Mouse (Mus musculus) fat pad, adult 2 months (tissue): ENCODE results near the gene Pcyt1a.
A peak's percentile ranks its signal among the peaks of the same experiment; 100 is the strongest.

Source experiments
- DNase-seq: peaks from one replicate; pipeline ENCODE4 v3.0.0-alpha.2; 2011; ENCODE audit warnings: low read depth, low spot score; ENCODE audit errors: extremely low read depth

The Pcyt1a gene

DNA sequence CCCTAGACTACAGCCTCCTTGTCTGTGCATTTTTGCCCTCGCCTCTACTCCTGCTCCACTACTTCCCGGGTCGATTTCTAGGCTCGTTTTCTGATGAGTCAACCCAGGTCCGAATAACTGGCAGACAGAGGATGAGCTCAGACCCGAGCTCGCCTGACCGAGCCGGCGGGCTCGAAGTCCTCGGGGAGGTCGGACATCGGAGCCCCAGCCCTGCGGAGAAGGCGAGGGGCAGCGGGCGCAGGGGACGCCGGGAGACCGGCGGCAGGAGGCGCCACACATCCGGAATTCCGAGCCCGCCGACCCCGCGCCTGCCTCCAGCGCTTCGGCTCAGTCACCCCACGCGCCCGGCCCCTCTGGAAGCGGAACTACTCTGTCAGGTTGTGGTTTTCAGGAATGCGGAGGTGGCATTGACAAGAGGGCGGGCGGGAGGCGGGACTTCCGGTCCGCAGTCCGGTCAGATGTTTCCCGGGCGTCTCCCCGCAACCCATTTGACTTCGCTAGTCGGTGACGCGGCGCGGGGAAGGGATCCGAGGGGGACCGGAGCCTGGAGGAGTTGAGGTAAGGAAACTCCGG, at the start of gene Pcyt1a:
TSS of gene Pcyt1a (plus strand) at position 448 of the 573 bp plus-strand sequence.
- DNase-seq = no peak

DNA sequence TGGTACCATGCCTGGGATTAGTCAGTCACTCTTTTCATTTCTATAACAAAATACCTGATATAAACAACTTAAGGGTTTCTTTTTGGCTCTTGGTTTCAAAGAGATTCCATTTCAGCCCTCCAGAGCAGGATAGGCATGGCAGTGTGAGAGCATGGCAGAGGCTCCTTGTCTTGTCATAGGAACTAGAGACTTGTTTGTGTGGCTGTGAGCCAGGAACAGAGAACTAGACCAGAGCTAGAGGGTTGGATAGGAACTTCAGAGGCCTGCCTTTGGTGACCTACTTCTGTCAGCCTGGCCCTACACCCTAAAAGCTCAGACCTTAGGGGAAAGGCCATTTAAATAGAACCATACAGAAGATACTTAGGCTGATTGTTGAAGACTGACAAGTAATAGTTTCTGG, 47.8 kb upstream of the Pcyt1a start:
- no peak for DNase-seq

DNA sequence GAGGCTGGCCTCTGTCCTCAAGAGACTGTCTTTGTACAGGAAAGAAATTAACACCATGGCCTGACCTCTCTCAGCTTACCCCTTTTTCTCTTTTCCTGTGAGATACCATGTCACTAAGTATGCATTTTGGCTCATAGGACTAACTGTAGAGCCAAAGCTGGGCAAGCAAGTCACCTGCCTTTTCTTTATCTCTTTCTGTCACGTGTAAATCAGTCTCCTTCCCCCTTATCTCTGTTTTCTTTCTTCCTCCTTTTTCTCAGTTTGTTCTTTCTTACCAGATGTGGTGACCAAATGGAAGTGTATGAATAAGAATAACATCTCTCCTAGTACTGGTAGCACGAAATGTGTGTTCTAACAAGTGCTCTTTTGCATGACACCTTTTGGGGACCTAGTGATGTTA, 45.8 kb upstream of the Pcyt1a start:
- DNase-seq = no peak

DNA sequence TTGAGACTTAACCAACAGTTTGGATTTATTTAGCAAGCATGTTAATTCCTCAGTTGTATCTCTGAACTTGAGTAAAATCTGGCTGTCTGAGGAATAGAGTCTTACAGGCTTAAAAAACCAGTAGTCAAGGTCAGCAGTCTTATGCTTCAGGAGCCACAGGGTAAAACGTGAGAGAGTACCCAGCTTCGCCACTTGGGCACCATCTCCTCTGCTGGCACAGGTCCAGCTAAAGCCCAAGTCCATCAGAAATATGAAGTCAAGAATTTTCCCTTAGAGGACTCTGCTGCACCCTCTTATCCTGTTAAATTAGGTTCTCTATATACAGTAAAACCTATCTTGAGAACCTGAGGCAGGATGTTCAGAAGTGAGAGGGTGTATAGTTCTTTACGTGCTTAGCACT, 43.9 kb upstream of the Pcyt1a start:
- no peak for DNase-seq

DNA sequence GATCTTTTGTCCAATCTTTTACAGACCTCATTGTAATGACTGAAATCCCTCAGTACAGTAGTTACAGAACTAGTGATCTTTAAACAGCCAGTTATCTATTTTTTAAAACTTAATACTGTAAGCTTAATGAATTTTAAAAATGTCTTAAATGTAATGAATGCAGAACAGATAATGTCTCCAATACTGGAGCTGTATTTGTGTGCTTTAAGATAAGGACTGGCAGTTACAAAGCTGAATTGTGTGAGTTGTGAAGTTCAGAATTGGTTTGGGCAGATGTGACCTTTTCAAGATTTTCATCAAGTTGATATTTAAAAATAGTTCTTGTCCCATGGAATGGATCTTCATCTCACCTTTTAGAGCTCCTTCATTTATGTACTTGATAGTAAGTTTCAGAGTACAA, 41.7 kb upstream of the Pcyt1a start:
- no peak for DNase-seq

DNA sequence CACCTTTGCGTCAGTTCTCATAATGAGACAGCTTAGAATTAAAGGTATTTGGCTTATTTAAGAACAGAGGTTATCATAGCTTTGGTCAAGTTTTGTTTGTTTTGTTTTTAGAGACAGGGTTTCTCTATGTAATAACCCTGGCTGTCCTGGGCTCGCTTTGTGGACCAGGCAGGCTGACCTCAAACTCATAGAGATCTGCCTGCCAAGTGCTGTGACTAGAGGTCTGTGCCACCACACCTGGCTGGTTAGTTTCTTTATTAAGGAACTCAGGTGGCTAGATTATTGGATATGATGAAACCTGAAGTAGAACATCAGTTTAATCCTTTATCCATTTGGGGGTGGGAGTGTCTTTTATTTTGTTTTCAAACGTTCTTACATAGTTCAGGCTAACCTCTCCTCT, 40.9 kb upstream of the Pcyt1a start:
- no peak for DNase-seq

DNA sequence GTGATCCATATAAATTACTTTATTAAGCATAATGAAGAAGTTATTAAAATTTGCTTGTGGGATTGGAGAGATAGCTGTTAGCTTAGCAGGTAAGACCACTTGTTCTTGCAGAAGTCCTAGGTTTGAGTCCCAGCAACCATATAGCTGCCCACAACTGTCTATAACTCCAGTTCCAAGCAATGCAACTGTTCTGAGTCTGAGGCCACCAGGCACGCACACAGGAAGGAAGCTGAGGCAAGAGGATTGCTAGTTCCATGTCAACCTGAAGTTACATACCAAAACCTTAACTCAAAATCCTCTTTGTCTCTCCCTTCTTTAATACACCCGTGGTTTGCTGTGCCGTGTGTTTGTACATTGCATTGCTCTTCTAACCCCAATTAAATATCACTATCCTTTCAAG, 39.8 kb upstream of the Pcyt1a start:
- DNase-seq = no peak

DNA sequence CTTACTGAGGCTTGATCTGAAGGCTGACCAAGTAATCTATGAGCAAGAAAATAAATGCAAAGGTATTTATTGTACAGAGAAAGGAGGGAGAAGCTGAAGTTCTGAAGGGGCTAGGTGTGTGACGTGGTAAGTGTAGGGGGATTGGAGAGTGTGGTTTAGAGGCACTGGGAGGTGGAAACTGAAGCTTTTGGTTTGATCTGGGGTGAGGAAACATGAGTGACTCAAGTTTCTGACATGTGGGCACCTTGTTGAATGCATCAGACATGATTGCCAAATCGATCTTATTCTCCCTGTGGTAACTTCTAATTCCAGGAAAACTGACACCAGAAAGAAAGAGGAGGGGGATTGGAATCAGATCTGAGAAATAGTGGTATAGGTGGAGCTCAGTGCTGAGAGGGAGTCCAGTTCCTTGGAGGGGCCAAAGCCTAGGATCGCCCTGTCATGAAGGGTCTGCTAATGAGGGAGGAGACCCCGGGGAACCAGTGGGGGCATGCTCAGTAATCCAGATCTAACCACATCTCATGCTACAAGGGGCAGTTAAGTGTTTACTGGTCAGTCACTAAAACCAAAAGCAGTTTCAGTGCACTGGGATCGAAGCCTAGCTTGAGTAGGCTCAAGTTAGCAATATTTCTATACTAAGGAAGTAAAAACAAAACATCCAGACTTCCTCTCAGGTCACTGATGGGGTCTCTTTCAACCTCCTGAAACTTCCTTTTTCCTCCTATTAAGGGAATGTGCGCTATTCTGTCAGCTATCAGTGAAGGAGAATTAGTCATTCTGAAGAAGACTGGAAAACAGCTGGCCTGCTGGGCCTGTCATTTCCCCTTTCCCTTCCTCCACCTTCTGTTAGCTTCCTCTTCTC, 34.8 kb upstream of the Pcyt1a start:
- DNase-seq = no peak

DNA sequence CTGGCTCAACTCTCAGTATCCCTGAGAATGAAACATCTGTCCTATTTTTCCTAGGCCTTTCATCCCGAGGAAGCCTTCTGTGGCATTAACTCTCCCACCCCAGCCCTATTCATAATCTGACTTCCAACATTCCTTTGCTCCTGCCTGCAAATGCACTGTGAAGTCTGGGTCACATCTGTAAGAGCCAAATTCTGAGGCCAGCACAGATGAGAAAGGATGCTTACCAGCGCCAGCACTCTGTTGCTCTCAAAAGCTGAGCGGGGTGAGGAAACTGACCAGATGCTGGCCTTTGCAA, 34.2 kb upstream of the Pcyt1a start:
- no peak for DNase-seq

DNA sequence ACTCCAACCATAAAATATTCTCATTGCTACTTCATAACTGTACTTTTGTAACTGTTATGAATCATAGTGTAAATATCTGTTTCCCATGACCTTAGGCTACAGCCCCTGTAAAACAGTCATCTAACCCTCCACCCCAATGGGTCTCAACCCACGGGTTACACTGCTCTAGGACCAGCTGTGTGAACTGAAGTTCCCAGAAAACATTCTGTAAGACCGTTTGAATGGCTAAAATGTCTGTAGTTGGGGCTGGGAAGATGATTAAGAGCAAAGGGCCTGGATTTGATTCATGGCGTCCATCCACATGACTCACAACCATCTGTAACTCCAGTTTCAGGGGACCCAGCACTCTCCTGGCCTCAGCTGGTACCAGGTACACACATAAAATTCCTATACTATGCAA, 32.5 kb upstream of the Pcyt1a start:
- DNase-seq = no peak

DNA sequence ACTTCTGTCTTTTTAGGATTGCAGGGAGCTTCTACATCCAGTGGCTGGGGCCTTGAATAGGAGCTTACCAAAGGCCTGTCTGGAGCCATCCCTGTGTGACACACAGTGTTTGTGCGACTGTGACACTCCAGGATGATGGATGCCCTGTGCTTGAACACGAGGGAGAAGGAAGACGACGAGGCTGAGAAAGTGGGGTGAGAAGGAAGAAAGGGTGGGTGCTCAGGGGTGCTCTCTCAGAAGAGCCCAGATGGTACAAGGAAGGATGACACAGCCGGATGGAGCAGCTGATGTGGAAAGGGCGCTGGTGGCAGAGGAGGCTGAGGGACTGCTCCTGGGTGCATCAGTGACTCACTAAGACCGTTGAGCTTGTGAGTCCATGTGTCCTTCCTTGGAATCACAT, 30.5 kb upstream of the Pcyt1a start, which contains the start of gene Tm4sf19:
TSS of gene Tm4sf19 (plus strand) at position 240 of the 400 bp plus-strand sequence.
- DNase-seq = no peak

DNA sequence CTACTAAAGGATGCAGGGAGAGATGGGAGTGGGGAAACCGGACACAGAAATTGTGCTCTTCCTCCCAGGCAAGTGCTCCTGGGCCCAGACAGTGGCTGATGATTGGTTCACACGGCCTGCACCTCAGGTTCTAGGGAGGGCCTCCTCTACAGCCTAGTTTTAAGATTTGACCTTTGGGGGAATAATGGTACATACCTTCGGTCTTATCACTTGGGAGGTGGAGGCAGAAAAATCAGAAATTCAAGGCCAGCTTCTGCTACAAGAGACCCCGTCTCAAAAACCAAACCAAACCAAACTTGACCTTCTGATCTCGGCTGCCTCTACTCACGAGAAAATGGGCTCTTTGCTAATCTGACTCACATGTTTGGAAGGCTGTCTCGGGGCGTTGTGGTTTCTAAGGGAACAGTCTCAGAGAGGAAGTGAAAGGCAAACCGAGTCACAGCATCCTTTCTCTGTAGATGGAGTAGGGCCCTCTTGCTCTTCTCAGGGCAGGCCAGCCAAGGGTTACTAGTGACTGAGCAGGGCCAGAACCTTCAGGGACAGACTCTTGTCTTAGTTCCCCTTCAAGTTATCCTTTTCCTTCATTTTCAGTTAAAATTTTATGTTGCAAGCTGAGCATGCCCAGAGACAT, 29.3 kb upstream of the Pcyt1a start:
- DNase-seq = no peak

DNA sequence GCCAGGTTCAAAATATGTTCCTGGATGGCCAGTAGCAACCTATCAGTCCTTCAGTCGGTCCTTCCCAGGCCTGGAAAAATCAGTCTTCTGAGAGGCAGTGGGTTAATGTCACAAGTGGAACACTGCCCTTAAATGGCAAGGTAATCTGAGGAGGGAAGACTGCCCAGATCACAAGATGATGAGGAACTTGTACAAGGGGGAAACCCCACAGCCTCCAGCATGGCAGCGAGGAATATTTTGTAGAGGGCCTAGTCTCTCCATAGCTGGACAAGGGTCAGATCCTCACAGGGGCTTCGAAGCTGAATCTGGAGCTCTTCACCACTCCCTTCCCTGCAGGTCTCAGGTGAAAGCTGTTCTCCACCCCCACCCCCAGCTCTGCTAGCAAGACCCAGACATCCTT, 27.9 kb upstream of the Pcyt1a start:
- no peak for DNase-seq

DNA sequence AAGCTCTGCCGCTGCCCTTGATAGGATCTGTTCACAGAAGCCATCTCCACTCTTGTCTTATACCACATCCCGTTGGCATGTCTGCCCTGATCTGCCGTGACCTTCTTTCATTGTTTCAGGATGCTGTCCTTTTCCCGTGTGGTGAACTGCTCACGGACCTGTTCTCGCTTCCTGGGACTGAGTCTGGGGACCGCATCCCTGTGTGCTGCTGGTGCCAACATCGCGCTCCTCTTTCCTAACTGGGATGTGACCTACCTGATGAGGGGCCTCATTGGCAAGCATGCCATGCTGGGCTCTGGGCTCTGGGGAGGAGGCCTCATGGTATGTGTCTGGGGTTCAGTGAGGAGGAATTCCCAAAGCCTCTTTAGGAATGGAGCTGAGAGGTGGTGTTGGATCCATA, 25.0 kb upstream of the Pcyt1a start:
- DNase-seq = no peak

DNA sequence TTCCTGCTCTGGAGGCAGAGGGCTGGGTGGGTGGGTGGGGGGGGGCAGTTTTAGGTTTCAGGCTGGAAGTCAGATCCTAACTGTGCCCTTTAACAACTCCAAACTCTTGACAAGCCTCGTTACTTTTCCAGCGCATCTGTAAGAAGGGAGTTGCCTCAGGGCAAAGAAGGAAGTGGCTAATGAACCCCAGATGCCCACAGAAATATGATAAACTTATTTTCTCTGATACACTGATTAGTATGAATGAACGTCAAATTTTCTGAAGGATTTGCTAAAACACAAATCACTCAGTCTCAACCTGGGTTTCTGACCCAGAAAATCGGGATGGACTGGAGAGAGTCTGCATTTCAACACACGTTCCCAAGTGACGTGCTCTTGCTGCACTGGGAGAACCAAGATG, 24.1 kb upstream of the Pcyt1a start:
- DNase-seq = no peak

DNA sequence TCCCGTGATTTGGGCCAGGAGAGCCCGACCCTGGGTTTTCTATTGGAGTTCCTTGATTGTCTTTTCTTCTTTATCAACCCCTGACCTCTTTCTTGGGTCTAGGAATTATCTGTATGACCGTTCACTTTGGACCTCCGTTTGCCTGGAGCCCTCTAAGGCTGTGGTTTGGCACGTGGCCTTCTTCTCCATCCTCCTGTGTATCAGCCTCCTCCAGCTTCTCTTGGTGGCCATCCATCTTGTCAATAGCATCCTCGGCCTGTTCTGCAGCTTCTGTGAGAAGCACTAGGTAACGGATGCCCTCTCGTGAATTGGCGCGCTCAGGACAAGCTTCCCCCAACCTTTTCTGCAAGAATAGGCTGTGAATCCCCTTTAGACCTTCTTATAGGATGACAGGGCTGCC, 23.0 kb upstream of the Pcyt1a start:
- no peak for DNase-seq

DNA sequence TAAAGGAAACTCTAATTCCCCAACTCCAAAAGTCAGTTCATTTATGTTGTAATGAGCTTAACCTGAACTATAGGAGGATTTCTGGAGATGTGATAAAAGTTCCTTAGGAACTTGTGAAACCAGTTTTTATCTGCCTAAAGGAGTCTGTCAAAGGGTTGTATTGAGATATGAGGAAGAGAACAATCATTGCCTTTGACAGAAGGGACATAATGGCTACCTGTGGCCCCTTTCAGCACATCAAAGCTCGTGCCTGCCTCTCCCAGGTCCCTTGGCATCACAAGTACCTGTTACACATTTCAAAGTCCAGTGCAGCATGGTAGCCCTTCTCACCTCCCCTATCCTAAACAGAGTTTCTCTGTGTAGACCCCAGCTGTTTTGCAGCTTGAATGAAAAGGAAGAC, 13.3 kb upstream of the Pcyt1a start:
- peak; percentile 30 for DNase-seq

DNA sequence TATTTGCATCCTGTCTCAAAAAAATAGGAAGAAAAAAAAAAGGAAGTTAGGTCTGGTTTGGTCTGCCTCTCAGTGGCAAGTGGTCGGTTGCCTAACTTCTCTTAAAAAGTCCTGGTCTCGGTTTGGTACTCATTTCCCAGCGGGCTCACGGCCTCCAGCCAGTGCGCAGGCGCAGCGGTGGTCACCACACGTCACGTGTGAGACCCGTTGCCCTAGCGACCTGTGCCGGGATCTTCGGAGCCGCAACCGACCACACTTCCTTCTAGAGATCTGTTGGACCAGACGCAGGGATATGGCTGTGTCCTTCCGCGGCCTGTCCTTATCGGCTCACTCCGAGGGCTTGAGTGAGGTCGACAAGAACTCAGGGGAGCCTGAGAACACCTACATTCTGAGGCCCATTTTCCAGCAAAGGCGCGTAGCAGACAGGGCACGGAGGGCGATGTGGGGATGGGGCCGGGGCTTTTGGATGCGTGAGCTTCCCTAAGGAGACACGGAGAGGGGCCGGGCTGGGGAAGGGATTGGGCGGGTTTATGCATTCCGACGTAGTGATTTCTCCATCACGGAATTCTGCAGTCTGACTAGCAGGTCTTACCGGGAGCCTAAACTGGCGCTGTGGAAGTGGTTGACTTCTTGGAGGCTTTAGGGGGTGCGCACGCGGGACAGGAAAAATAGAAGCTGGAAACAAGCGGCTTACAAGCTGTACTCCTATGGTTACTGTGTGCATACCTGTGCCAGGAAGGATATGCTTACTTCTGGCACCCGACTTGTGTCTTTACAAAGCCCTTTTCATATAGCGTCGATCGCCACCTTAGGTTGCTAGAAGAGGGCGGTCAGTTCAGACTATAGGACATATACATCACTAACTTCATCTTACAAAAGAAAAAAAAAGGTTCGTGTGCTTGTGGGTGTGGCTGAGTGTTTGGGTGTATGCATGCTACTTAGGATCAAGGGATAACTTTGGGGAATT, 10.9 kb upstream of the Pcyt1a start, which contains the start of gene Tctex1d2:
TSS of gene Tctex1d2 (plus strand) at position 186 of the 967 bp plus-strand sequence.
- peak; percentile 31 for DNase-seq

DNA sequence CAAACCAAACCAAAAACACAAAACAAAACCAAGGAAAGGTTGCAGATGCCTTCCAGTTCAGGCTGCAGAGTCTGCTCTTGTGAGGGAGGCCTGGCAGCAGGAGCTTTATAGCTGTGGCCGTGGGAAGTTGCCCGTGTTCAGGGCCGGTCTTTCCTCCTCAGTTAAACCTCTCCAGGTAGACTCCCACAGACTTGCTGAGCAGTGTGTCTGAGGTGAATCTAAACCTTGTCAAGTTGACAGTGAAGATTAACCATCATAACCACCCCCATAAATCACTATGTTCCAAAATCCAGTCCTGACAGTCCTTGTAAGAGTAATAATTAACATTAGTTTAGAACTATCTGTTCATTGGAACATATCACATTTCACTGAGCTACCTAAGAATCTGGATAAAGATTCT, 3.2 kb upstream of the Pcyt1a start:
- DNase-seq = no peak

DNA sequence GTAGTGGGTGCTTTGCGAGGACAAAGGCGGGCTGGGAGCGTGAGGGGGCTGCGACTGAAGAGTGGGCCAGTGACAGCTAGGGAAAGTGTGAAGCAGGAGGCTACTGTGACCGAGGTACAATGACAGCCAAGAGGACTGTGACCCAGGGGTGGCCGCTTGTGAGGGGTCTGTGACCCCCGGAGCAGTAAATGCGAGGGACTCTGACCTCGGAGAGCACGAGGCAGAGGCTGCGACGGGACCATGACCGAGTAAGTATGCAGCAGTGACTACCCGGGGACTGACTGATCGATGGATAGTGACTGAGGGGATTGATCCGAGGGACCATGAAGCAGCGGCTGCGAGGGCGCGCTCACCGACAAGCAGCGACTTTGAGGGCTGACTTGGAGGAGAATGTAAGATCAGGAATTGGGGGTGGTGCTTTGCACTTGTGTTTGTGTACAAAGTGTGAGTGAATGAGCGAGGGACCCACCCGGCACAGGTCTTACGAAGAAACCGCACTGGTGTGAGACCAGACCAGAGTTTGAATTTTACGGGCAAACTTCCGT, 398 bp downstream of the Pcyt1a start:
- no peak for DNase-seq

DNA sequence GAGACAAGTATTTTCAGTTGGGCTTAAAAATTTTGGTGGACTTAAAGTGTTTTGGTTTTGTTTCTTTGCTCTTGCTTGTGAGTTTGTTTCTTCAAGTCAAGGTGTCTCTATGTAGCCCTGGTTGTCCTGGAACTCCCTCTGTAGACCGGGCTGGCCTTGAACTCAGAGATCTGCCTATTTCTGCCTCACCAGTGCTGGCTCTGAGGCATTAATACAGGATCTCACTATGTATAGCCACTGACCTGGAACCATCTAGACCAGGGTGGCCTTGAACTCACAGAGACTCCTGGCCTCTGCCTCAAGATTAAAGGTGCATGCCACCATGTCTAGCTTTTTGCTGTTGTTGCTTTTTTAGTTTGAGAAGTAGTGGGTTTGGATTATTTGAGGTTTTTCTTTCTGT, 1.2 kb downstream of the Pcyt1a start:
- DNase-seq = no peak
